Mouse (Mus musculus) MEL-GATA-1-ER (cell line): ENCODE results near the gene Acp7.

Experiments used
- DNase-seq: peaks from one replicate; pipeline ENCODE4 v3.0.0-alpha.2; 2012; ENCODE audit warnings: low read depth; ENCODE audit errors: extremely low read depth

The Acp7 gene

DNA sequence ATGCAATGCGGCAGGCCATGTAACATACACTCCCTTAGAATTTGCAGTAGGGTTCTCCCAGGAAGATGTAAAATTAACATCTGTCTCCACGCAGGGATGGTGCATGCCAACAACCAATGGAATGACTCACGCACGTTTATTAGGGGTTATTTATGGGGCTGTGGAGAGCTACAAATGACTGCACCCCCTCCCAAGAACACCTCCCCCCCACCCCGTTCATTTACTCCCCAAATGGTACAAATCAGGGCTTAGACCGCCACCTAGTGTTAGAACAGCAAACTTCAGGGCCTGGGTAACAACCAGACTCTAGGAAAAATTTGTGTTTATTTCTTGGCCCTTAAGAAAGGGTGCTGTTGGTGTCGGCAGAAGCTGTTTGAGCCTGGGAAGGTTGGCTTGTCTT is 29.5 kb downstream of the Acp7 start:
- peak; percentile 36 for DNase-seq

- peak; percentile 47 for DNase-seq
Observed at GRCm38 (mm10) chr7:28601029-28601428, 30.1 kb downstream of the Acp7 start.

- DNase-seq, result no peak
Observed at GRCm38 (mm10) chr7:28598951-28599350, 32.2 kb downstream of the Acp7 start.

DNA sequence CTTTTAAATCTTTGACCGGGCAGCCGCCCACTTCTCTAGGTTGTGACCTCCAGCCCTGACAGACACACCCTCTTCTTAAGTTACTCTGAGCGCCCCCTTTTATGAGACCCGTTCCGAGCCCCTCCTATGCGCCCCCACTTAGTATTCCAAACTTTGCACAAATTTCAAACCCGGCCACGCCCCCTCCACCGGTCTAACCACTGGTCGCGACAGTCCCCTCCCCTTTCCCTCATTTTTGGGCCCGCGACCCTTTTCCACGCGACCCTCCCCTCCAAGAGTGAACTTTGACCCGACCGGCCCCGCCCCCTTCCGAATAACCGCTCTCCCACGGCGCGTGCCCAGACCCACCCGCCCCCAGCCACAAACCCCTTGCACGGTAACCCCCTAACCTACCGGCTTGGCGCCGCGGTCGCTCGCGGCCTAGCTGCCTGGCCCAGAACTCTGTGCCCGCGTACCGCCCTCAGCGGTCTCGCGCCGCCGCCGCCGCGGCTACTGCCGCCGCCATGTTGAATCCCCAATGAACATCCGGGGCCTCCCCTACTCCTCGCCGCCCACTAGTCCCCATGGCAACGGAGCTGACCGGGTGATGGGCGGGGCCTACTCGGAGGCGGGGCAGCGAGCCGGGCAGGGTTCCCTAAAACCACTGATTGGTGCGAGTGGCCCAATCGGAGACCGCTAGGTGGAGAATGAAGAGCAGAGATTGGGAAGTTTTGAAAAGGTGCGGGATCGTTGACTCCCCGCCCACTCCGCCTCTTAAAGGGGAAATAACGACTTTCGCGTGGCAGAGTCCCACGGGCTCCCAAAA is 33.3 kb downstream of the Acp7 start, which contains the start of the genes Samd4b and Pak4:
Gene Samd4b (minus strand): TSS at position 503 of the 805 bp plus-strand sequence.
Gene Pak4 (minus strand): TSS at position 544 of the 805 bp plus-strand sequence.
- DNase-seq, result peak; percentile 89

- no peak for DNase-seq
Observed at GRCm38 (mm10) chr7:28597277-28597570, 33.9 kb downstream of the Acp7 start.

DNA sequence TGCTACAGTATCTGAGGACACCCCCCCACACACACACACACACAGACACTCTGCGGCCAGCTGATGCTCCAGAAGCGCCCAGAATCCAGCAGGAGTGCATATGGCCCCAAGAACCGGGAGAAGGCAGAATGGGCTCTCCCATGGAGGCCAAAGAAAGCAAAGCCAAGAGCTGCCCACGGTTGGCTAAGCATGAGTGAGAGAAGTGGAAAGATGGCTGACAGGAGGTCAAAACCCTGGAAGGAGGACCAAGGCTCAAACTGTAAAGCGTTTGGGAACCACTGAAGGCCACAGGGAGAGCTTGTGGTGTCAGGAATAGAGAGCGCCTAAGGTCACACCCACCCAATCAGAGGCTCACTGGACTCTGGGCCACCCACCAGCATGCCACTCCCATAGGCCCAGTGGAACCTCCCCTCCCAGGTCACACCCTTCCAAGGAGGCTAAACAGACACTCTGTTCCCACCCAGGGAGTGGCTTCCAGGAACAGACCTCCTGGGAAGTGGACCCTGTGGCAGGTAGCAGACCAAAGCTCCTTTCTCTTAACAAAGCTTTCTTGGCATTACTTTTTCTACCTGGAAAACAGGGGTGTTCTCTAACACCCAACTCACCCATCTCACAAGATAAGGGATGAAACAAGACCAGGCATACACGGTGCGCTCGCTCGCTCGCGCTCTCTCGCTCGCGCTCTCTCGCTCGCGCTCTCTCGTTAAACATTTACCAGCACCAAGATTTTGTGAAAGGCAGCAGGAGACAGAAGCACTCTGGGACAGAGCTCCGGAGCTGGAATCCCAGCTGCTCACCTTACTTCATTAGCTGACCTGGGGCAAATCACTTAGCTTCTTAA is 34.5 kb downstream of the Acp7 start:
- DNase-seq, result no peak

GRCm38 (mm10) chr7:28595751-28596435 is 35.2 kb downstream of the Acp7 start:
- DNase-seq, result no peak

DNA sequence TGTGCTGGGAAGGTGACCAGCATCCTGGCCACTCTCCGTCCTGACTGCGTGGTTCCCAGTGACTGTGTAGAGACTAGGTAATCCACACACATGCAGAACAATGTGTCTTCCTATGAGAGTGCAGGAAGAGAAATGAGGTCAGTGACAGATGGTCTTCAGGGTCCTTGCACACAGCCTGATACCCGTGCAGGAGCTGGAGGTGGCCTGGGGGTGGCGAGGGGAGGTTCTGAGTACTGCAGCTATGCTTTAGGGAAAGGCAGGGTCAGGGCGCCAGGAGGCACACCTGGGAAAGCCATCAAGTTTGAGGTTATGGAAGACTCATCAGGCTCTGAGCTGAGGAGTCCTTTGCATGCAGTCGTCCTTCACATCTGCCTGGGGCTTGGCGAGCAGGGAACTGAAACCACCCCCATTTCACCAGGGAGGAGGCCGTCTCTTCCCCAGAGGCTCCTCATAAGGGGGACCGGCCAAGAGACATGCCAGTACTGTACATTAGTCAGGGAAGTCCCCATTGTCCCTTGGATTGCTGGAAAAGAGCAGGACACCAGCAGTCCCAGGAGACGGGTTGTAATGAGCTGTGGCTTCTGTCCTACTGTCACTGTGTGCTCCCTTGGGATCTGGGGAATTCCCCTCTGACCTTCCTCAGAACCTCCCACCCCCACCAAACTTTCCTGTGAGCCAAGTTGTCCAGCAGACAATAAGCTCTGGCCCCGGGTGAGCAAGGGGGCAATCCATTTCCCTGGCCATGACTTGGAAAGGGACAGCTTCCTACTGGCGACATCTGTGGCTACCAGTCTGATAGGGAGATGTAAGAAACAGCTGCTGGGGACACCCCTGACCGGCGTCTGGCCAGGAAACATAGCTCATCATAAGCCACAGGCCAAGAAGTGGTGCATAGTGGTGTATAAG is 37.7 kb downstream of the Acp7 start:
- no peak for DNase-seq

GRCm38 (mm10) chr7:28591862-28592261 is 39.3 kb downstream of the Acp7 start:
- no peak for DNase-seq

DNA sequence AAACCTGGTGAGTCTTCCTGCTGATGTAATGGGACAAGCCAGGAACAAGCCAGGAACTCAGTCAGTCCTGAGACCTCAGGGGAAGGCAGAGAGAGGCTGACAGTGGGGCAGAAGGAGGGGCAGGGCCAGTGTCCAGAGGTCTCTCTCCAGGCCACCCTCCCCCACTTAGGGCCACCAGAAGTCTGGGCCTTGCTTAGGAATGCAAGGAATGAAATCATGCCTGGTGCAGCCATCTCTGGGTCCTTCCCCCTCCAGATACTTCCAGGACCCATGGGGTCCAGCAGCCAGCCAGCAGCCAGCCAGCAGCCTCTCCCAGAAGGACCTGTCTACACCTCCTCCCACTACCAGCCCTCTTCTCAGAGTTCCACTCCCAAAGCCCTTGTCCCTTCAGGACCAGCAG is 43.5 kb downstream of the Acp7 start:
- no peak for DNase-seq

DNA sequence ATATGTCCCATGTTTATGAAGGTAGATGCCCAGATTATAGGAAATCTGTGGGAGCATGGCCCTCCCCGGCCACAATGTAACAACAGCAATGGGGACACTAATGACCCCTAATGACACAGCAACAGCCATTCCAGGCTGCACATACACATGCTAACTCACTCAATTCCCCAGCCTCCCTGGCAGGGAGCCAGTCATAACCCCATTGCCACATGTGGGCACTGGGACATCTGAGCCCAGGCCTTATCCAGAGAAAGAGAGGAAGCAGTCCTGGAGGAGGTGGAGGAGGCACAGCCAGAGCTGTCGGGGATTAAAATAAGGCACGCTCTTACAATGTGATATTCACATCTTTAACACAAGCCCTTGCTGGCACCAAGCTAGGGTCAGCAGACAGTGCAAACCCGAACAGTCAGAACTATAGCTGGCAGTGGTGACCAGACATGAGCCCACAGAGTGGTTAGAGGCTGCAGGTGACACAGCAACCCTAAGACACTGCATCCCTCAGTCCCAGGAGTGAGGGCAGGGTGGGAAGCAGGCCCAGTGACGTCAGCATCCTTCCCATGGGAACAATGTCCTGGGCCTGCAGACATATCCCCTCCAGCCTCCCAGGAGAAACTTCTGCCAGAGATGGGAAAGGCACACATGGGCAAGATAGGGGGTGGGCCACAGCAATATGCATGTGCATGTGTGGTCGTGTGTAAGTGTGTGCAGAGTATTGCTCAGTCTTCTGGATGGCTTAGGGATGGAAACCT is 44.3 kb downstream of the Acp7 start:
- DNase-seq, result no peak

DNA sequence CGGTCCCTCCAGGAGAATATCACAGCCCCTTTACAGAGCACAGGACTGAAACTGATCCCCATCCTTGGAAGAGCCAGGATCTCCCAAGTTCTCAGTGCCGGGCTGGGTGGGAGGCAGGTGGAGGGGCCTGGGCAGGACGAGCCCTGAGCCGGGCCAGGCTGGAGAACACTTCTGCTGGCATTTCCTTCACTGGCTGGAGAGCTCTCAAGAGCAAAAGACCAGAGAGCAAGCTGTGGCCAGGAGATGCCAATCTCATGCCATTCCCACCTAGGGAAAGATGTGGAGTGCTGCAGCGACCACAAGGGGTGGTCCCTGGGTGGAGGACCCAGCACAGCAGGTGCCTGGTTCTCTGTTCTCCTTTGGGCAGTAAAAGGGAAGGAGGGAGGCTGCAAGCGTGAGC is 46.1 kb downstream of the Acp7 start:
- no peak for DNase-seq

DNA sequence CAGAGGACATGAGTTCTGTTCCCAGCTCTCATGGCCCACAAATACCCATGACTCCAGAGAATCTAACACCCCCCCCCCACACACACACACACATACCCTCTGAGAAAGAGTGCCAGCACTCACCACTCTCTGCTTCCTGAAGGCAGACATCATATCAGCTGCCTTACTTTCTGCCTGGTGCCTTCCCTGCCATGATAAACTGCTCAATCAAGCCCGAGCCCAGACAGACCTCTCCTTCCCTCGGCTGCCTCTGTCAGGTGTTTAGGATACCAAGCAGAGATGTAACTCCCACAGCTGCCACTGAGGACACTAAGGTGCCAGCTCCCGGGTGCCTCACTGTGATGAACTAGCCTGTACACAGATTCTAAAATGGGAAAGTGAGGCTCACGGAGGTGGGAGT is 46.7 kb downstream of the Acp7 start:
- no peak for DNase-seq

DNA sequence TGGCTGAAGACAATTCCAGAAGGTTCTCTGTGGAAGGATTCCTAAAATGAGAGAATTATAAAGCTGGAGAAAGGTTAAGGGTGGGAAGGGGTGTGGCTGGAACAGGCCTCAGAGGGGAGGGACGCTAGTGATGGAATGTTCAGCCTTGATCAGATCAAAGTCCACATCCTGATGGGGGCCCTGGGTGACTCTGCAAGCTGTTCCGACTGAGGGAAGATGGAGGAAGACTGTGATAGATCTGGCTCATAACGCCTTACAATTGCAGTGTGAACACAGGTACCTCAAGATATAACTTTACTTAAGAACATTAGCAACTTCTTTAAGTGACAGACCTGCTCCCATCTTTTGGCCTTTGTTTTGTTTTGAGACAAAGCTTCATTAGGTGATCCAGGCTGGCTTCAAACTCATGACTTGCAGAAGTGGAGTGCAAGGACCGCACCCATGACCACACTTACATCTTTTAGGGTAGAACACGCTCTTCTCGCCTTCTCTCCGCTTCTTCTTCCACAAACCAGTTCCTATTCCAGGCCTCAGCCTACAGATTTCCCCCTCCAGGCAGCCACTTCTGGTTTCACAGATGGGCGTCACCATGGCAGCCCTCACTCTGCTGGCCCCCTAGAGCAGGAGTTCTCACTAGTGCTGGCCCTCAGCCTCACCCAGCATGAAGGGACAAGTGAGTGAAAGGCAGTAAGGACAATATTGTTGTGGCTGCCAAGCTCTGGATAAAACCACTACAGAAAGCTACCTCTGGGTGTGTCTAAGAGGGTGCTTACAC is 47.4 kb downstream of the Acp7 start:
- no peak for DNase-seq

DNA sequence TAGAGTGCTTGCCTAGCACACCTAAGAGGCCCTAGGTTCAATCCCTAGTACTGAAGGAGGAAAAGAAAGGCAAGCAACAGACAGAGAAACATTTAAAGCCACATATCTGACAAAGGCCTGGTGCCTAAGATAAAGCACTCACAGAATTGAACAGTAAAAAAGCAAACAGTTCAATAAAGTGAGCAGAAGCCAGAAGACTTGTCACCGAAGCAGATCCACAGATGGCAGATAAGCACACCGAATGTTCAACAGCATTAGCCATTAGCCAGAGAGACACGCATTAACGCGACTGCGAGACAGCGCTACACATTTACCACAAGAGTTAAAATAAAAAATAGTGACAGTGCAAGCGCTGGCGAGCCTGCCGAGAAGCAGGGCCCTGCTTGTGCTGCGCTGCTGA is 48.3 kb downstream of the Acp7 start:
- no peak for DNase-seq

- DNase-seq, result no peak
Observed at GRCm38 (mm10) chr7:28581721-28582120, 49.4 kb downstream of the Acp7 start.

- no peak for DNase-seq
Observed at GRCm38 (mm10) chr7:28579826-28580225, 51.3 kb downstream of the Acp7 start.

- no peak for DNase-seq
Observed at GRCm38 (mm10) chr7:28578543-28579053, 52.5 kb downstream of the Acp7 start.

DNA sequence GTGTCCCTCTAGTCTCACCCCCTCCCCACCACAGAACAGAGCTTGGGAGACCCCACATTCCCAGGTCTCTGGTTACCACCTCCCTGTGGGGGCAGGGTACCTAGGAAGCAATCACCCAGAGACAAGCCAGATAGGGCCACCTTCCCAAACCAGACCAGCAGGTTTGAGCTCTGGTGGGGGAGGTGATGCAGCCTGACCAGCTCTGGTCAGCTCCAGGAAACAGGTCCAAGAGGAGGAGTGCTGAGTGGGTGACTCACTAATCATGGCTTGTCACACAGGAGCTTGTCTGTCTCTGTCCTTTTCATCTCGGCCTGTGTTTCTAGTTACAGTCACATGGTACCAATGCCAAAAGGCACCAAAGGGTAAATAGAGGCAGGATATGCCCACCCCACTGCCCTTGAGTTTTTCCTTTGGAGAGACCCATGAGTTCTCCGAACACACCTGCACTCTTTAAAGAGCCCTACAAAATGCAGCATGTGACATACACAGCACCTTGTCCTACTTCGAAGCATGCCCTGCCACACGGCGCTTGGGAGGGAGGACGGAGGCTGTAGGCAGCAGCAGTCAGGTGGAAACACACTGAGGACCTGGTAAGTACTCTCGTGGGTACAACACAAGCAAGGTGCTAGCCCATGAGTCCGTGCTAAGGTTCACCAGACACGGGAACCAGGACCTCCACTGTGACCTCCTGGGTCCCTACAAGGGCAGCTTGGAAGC is 53.1 kb downstream of the Acp7 start:
- no peak for DNase-seq
